Mouse (Mus musculus) inflammation-experienced regulatory T-cells, adult 6 months (primary cell): ENCODE data around the gene Btbd9. TPM values are rescaled to one million over a fixed set of nuclear protein-coding genes. Genes with fewer than 3 reads are reported as not detected.
A peak's percentile ranks its signal among the peaks of the same experiment; 100 is the strongest.

Source experiments
- ATAC-seq: one replicate; pipeline ENCODE4 v1.8.0; 2017
- polyA plus RNA-seq, 3 experiments: library from polyadenylated mRNA; unstranded; fragments of 100-300 nt; shearing (Covaris generic); gene quantifications; one replicate each; pipeline ENCODE4 v1.2.1; 2017

Gene Btbd9
- polyA plus RNA-seq, 3 experiments from 2014 or later = 41.5 to 78.0 (median 69.7) TPM

DNA sequence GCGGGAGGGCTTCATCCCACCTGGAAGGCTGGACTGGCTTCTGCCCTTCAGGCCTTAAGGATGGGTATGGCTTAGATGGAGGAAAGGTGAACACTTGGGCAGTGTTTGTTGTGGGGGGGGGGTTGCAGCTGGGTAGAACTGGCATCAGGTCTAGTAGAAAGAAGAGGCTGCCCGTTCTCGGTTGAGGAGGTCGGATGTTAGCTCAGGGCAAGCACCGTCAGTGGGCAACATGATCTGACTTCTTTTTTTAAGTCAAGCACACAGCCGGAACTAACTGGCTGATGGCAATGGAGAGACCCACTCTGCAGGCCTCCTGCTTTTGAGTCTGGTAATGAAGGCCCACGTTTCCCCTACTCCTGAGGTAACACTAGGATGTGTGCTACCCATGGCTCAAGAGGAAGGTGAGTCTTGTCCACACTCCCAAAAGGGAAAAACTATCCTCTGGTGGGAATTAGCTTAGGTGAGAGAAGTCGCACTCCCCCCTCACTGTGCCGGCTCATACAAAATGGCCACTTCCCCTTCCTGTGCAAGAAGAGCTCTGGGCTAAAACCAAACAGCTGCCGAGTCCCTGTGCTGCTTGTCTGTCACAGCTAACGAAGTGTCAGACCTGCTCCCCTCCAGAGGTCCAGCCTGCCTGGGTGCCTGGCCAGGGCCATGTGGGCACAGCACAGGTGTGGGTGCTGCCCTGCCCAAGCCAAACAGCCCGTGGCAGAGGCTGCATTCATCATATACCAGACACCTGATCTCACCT, 378.8 kb downstream of the Btbd9 start:
- peak; percentile 58 for ATAC-seq

DNA sequence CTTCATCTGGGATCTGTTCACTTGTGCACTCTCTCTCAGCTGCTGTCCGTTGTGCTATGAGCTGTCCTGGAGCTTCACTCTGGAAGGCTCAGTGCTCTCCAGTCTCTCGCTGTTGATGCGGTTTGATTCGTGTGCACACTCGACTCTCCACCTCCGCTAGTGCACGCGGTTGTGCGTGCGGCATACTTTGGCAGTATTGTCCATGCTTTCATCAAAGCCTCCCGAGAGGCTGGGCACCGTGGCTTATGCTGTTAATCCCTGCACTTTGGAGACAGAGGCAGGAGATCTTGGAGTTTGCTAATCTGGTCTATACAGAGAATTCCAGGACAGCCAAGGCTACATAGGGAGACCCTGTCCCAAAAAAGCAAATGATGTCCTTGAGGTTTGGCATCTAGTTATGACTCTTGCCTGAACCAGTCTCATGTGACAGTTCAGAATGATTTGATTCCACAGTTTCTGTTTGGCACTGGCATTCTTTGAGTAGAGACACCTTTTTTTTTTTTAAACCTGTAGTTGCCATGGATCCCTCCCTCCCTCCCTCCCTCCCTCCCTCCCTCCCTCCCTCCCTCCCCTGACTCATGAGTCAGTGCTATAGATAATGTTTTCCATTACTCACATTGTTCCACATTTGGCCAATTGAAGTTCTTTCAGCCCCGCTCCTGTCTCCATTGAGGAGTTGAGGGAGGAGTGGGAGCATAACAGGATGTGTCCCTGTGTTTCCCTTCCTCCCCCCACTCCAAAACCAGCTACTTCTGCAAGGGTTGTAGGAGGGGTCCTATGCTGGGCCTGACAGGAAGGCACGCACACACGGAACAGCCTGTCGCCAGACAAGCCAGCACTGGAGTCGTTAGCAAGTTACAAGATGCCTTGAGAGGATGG, 379.6 kb downstream of the Btbd9 start:
- ATAC-seq = peak; percentile 42

DNA sequence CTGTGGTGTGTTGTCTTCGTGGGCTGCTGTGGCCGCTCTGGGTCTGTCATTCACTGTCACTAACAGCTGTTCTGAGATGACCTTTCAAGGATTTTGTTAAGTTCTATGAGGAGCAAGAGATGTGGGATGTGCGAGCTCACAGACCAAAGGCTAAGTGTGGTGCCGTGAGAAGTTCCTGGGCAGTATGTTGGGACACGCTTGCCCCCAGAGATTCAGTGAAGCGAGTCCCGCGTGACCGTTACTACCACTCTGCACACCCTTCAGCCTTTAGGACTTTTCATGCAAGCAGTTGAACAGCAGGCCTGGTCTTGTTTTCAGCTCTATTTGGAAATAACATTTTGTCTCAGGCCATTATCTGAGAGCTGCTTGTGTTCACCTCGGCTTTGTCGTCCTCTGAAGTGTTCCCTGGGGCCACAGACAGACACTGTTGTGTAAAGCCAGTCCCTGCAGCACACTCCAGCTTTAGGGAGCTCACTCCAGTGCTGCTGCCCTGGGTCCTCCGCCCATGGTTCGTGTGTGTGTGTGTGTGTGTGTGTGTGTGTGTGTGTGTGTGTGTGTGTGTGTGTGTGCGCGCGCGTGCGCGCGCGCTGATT, 380.6 kb downstream of the Btbd9 start:
- no peak for ATAC-seq

DNA sequence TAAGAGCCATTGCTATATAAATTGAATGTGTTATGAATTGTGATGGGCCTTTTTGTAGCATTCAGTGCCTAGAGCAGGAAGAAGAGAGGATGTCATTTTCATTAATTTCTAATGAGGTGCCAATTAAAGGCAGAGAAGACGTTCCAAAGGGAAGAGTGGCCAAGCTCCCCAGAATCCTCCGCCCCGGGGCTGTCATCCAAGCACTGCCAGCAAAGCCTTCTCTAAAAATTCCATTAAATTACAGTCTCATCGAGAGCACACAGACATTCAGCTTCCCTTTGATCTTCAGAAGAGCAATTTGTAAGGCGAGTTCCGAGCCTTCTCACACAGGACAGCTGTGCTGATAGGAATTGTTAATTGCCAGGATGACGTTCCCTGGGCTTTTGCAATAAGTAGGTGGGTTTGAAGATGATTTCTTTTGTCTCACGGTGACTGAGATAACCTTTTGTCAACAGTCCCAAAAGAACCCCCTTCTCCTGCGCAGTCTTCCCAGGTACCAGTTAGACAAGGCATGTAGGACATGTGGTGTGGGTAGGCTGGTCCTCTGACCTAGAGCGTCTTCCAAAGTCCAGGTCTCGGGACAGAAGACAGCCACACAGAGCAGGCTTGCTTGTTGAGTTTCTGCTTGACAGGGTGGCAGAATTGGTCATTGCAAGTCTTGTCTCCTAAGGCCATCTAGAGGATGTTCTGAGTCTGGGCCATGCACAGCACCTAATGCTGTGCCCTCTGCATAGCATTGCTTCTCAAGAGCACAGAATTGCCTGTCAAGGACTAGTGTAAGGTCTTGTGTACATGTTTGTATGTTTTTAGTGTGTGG, 381.5 kb downstream of the Btbd9 start:
- ATAC-seq = no peak

DNA sequence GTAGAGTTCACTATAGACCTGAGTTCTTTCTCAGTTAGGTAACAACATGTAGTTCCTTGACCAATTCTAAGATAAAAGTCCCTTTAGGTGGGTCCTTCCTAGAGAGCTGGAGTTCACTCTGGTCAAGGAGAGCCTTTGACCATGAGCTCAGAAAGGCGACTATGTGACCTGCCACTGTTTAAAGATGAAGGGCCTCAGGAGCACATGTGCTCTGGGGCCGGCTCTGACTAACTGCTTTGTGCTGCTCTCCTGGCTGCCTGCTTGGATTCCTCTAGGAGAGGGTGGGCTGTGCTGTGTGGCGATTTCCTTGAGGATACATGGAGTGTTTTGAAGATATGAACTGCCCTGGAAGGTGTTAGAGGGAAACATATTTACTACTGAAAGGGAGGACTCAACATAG, 382.2 kb downstream of the Btbd9 start:
- ATAC-seq = no peak

DNA sequence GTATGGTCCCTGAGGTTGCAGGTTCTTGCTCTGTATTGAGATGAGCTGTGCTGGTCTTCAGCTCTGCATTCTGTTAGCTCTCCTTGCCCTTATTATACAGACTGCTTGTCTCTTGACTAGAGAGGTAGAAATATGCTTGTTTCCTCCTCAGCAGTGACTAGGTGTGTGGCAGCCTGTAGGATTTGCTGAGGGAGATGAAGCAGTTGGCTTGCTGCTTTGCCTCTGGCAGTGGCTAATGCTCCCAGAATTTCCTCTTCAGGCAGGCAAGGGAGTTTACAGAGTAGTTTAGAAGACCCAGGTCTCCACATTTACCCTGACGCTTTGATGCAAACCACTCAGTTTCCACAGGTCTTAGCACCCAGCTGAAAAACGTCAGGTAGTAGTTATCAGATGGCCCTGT, 382.7 kb downstream of the Btbd9 start:
- no peak for ATAC-seq

DNA sequence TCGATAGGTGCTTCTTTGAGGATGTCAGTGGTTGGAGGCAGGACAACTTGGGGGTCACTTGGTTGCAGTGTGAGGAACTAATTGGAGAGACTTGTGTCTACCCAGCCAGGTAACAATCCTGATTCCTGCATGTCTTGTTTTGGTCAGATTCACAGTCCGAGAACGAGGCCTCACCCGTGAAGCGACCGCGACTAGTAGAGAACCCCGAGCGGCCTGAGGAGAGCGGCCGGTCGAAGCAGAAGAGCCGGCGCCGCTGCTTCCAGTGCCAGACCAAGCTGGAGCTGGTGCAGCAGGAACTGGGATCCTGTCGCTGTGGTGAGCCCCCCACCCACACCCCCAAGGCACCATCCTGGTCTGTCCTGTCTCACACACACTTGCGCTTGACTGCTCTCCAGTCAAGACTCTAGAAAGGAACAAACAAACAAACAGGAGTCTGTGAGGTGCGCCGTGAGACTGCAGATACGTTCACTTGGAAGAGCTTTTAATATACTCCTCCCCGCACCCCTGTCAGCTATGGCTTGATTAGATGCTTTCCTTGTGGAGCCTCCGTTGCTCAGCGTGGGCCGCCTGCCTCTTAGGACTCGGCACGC, 383.8 kb downstream of the Btbd9 start:
- no peak for ATAC-seq

DNA sequence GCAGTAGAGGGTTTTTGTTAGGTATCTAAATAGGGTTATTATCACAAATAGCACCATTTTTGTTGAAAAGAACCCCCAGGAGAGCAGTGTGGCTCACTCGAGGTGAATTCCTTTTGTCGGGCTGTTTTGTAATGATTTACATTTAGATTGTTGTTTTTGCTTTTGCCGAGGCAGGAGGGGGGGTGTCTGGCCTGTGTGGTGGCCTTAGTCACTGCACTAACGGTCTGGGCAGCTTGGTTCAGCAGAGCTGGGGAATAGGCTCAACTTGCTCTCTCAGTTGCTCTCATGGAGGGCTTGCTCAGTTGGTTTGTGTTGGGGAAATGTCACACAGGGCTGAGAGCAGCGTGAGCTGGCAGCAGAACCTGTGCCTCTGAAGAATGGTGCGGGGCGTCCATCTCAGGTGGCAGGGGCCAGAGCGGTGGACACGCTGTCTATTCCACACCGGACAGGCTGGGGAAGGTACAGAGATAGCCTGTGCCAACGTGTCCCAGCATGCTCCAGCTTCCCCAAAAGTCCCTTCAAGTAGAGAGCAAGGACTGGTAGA, 385.1 kb downstream of the Btbd9 start:
- ATAC-seq = no peak

DNA sequence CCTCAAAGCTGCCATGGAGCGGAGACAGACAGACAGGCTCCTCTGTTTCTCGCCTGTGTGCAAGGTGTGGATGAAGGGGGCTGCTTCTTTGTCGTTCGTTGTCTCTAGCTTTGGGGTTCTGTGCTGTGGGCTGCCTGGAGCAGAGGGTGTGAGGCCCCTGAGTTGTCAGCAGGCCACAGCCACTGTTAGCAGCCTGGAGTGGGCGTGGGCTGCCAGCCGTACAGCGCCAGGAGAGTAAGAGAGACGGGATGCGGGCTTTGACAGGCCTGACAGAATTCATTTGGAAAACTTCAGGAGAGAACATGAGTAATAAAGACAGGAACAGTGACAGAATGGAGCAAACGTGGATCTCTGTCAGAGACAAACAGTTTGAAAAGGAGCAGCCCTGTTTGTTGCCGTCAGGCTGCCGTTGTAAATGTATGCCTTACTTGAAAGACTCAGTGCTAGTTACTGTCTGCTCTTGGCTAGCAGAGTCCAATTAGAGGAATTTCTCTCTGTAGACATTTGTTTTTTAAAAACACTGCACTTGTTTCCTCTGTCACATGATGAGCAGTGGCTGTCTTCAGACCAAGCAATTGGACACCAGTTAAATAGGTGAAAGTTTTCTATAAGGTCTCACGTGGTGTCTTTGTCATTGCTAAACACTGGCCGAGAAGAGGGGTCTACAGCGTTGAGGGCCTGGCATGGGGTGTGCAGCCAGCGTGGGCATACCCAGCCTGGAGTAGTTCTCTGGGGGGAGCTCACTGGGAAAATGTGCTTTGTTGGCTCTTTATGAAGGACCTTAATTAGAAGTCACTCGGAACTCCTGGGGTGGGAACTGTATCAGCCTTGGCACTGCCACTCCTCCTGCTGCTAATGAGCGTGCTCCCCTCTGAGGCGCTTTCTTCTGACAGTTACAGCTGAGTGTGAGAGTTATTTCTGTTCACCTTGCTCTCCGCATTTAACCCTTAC, 388.0 kb downstream of the Btbd9 start:
- no peak for ATAC-seq

DNA sequence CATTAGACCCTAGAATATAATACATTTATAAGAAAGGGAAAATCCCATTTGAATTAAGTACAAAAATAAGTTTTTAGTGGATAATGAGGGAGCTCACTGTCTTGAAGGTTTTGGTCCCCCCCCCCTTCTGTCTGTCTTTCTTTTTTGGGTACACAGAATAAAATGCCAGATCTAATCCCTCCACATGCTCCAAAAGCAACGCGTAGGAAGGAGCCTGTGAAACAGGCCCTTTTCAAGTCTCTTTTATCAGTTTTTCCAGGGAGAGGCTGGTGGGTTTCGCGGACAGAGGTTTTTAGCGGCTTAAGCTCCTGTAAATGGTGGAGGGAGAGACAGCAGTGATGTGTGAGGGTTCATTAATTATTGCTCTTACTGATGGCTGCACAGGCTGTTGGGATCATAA, 388.7 kb downstream of the Btbd9 start:
- ATAC-seq = no peak

DNA sequence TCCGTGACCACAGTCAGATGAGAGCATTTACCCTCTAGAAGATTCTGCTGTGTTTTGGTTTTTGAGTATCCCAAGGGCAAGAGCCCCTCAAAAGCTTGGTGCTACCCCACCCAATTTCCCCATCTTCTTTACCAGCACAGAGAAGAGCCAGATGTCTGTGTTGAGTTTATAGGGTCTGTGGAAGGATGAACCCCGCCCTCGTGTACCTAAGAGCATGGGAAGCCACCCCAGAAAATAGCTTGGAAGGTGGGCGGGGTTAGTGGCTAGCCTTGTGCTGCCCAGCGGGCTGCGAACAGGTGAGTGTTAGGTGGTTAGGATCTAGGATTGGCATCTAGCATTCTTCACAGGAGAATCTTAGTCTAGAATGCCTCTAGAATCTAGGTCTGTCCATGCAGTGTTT, 389.1 kb downstream of the Btbd9 start:
- ATAC-seq = no peak

DNA sequence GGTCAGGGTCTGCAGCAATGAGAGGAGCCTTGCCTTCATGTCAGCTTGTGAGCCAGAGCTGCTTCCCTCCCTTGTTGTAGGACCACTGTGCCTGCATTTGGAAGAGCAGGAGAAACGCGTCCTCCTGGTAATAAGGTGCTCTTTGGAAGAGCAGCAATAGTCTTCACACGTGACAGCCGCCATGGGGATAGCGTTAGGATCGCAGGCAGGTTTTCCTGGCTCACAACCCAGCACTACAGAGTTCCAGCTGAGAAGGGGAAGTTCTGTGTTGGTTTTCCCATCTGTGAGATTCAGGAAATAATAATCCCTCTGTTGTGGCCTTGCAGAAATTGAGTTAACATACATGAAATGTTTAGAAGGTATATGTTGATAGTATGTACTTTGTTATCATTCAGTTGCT, 392.7 kb downstream of the Btbd9 start:
- ATAC-seq = no peak

DNA sequence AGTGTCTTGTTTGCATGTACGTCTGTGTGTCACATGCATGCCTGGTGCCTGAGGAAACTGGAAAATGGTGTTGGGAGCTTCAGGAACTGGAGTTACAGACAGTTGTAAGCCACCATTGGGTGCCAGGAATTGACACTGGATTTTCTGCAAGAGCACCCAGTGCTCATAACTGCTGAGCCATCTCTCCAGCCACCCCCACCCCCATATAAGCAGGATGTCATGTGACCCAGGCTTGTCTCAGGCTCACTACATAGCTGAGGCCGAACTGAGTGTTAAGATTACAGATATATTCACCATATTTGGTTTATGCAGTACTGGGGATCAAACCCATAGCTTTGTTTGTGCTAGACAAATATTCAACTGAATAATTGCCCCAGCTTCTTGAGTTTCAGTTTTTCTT, 394.2 kb downstream of the Btbd9 start:
- ATAC-seq = peak; percentile 65

DNA sequence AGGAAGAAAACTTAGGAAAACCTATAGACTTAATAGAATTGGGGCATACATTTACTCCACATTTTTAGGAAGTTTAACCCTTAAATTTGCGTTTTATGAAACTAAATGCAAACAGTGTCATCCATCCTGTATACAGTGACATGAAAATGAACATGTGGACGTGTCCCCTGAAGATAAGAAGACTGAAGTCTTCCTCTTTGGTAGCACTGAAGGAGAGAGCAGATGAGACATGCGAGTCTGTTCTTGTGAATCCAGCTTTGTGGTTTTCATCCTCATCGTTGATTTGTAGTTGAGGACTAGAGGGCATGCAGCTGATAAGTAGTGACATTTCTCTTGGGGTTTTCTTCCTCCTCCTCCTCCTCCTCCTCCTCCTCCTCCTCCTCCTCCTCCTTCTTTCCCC, 394.7 kb downstream of the Btbd9 start:
- no peak for ATAC-seq

DNA sequence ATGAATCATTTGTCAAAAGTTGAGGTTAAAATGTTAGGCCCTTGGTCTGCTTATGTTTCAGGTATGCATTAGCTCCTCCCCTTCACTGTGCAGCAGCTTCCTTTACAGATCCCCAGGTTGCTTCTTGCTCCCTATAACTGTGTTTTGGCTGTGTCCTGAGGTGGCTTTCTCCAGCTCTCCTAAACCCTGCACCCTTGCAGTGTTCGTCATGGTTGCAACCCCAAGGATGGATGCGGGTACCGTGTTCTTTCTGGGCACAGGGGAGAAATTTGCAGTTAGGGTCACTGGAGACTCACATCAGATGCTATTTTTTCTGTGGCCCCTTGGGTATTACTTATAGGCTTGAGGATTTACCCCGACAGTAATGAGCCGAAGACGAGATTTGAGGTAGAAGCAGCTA, 396.1 kb downstream of the Btbd9 start:
- ATAC-seq = no peak

DNA sequence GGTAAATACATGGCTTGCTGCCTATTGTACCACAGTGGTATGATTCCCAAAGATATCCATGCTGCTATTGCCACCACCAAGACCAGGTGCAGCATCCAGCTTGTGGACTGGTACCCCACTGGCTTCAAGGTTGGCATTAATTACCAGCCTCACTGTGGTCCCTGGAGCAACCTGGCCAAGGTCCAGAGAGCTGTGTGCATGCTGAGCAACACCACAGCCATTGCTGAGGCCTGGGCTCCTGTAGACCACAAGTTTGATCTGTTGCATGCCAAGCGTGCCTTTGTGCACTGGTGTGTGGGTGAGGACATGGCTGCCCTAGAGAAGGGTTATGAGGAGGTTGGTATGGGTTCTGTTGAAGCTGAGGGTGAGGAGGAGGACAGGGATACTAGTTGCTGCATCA, 397.9 kb downstream of the Btbd9 start:
- no peak for ATAC-seq

DNA sequence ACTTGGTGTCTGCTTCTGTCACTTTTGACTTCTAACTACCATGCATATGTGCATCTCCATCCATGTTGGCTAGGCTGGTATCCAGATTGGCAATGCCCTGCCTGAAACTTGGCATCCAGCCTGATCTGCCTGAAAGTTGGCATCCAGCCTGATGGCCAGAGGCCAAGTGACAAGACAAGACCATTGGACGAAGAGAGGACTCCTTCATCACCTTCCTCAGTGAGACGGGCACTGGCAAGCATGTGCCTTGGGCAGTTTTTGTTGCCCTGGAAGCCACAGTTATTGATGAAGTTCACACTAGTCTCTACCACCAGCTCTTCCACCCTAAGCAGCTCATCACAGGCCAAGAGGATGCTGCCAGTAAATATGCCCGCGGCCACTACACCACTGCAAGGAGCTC, 398.9 kb downstream of the Btbd9 start:
- no peak for ATAC-seq
